Mouse (Mus musculus): Measurements from ENCODE around the gene Syne3.

DNA sequence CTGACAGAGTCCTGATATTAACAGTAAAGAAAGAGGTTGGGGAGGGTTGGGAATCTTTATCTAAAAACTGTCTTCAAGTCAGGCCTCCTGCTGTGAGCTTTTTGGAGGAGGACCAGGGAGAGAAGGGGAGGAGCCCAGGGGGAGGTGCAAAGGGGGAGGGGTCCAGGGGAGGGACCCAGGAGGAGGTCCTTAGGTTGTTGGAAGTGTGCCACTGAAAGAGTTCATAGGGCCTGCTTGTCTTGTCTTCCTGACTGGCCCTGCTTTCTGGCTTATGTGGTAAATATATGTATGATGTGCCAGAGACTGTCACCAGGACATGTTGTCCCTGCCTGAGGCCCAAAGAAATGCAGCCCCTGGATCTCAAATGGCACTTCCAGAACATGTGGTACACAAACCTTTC lies 49.2 kb downstream of the Syne3 start:
- no peak for TF ChIP-seq CTCF (IDR thresholded peaks at IDR 0.05; ENCODE audit: control insufficient read depth, insufficient read depth, insufficient replicate concordance, low read depth, low read length)
- no peak for TF ChIP-seq POLR2A (IDR thresholded peaks at IDR 0.05; ENCODE audit: control insufficient read depth, low read depth, low read length)
